Mouse (Mus musculus) spleen, adult 2 months (tissue): Measurements from ENCODE around the gene Zfp57. TPM values are rescaled to one million over a fixed set of nuclear protein-coding genes. Genes with fewer than 3 reads are reported as not detected.

Experiments
- DNase-seq, 2 experiments: peaks; one replicate each; pipeline versions ENCODE4 v3.0.0 to v3.0.0-alpha.2; 2012 to 2021; ENCODE audit warnings: low spot score in 2 of 2, low read depth in 1 of 2
- H3K27ac ChIP-seq: fragments of 200-500 bp; 2 replicates; pipeline ENCODE4 v1.5.1; 2012; ENCODE audit warnings: low read length, inconsistent platforms; ENCODE audit not compliant: insufficient read depth
- H3K27me3 ChIP-seq: fragments of 200-500 bp; 2 replicates; pipeline ENCODE4 v1.6.1; 2012; ENCODE audit warnings: mild to moderate bottlenecking, moderate library complexity, low read length, inconsistent platforms; ENCODE audit not compliant: control insufficient read depth, insufficient read depth
- H3K36me3 ChIP-seq: fragments of 200-500 bp; 2 replicates; pipeline ENCODE4 v1.6.1; 2012; ENCODE audit warnings: mild to moderate bottlenecking, low read length, inconsistent platforms; ENCODE audit not compliant: control insufficient read depth, insufficient read depth
- H3K4me1 ChIP-seq: fragments of 200-500 bp; 2 replicates; pipeline ENCODE4 v1.6.1; 2011; ENCODE audit warnings: inconsistent platforms; ENCODE audit not compliant: control insufficient read depth, insufficient read depth, insufficient read length
- H3K4me3 ChIP-seq: fragments of 200-500 bp; 2 replicates; pipeline ENCODE4 v1.5.1; 2011; ENCODE audit warnings: mild to moderate bottlenecking, inconsistent platforms; ENCODE audit not compliant: insufficient read depth, insufficient read length; ENCODE audit errors: extremely low read depth
- CTCF ChIP-seq: fragments of 200-500 bp; IDR thresholded peaks from 2 replicates; pipeline ENCODE4 v1.5.1; 2011; ENCODE audit warnings: mild to moderate bottlenecking, inconsistent platforms; ENCODE audit not compliant: insufficient read depth, insufficient read length, insufficient replicate concordance; ENCODE audit errors: extremely low read depth
- POLR2A ChIP-seq: fragments of 200-500 bp; IDR thresholded peaks from 2 replicates; pipeline ENCODE4 v1.6.1; 2011; ENCODE audit warnings: low read depth, low read length, inconsistent platforms
- WGBS: fragments of 180-500 bp; shearing (Covaris S2); methylation state at CpG from one replicate; pipeline ENCODE4 v1.1.7; 2018; 5-methylcytosine and 5-hydroxymethylcytosine counted together
- polyA plus RNA-seq: library from polyadenylated mRNA; depleted of rRNA; stranded (reverse); fragments of >200 nt; gene quantifications from 2 replicates; pipeline ENCODE4 v1.2.3, GENCODE M21; 2012; rRNA removed

Gene Zfp57
- polyA plus RNA-seq: 0.62 and 0.75 TPM in 2 replicates

DNA sequence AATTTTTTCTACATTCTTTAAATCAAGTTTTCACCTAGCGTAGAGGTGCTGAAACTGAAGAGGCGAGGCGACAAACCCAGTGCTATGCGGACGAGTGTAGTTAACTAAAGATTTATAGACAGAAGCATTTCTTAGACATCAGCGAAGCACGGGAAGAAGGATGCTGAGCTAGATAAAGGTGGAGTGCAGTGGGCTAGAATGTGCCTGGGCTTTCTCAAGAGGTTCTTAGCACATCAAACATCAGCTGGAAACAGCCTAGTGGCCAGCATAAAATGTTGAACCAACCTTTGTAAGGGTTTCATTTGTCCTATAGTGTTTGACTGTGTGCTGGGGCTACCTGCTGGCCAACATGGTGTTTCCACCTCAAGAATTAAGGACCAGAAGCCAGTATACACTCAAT lies at the start of gene Zfp57:
Zfp57 (plus strand) TSS at position 301 of the 400 bp plus-strand sequence.
- Histone ChIP-seq H3K36me3 (no peaks in the 10 kb centered on the region), H3K27ac (no peak within 1 kb of the TSS), H3K4me1 (peaks cover 2% of the 10 kb centered on the region), H3K27me3 (peaks cover 5% of the 10 kb centered on the region; the same call in 1 of the 2 replicates), H3K4me3 (no peak within 1 kb of the TSS)
- DNase-seq: no peak
- WGBS: 91% methylated on average over 7 of the region's 7 CpGs
- TF ChIP-seq POLR2A: no peak
- no peak for TF ChIP-seq CTCF

DNA sequence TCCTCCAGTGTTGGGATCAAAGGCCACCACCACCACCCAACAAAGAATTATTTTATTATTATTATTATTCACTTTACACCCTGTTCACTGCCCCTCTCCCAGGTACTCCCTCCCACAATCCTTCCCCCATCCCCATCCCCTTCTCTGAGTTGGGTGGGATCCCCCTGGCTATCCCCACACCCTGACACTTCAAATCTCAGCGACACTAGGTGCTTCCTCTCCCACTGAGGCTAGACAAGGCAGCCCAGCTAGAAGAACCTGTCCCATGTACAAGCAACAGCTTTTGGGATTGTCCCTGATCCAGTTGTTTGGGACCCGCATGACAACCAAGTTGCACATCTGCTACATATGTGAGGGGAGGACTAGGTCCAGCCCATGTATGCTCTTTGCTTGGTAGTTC lies 48.3 kb upstream of the Zfp57 start:
- Histone ChIP-seq H3K36me3 (peaks cover 13% of the 10 kb centered on the region), H3K4me3 (no peak overlapping the region), H3K4me1 (peaks cover 3% of the 10 kb centered on the region; the same call in 1 of the 2 replicates), H3K27ac (no peak overlapping the region), H3K27me3 (no peaks in the 10 kb centered on the region)
- TF ChIP-seq POLR2A: no peak
- TF ChIP-seq CTCF: no peak
- no peak for DNase-seq
- WGBS: 91% methylated on average over 2 of the region's 2 CpGs

DNA sequence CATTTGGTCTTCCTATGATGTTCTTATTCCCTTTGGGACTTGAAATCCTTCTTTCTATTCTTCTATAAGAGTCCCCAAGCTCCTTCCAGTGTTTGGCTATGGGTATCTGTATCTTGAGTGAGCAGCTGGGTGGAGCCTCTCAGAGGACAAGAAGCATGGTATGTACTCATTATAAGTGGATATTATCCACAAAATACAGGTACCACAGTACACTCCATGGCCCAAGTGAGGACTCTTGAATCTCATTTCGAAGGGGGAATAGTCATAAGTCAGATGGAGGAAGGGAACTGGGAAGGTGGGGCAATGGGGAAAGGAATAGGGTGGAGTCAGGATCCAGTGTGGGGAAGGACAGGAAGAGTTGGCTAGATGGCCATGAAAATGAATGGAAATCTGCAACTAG lies 47.9 kb upstream of the Zfp57 start:
- peaks cover 3% of the 10 kb centered on the region; the same call in 1 of the 2 replicates for H3K4me1 ChIP-seq
- WGBS: 87% methylated on average over 1 of the region's 1 CpGs
- no peak for DNase-seq
- H3K27me3 ChIP-seq: no peaks in the 10 kb centered on the region
- H3K27ac ChIP-seq: no peak overlapping the region
- peaks cover 13% of the 10 kb centered on the region for H3K36me3 ChIP-seq
- TF ChIP-seq POLR2A: no peak
- no peak for TF ChIP-seq CTCF
- H3K4me3 ChIP-seq: no peak overlapping the region

DNA sequence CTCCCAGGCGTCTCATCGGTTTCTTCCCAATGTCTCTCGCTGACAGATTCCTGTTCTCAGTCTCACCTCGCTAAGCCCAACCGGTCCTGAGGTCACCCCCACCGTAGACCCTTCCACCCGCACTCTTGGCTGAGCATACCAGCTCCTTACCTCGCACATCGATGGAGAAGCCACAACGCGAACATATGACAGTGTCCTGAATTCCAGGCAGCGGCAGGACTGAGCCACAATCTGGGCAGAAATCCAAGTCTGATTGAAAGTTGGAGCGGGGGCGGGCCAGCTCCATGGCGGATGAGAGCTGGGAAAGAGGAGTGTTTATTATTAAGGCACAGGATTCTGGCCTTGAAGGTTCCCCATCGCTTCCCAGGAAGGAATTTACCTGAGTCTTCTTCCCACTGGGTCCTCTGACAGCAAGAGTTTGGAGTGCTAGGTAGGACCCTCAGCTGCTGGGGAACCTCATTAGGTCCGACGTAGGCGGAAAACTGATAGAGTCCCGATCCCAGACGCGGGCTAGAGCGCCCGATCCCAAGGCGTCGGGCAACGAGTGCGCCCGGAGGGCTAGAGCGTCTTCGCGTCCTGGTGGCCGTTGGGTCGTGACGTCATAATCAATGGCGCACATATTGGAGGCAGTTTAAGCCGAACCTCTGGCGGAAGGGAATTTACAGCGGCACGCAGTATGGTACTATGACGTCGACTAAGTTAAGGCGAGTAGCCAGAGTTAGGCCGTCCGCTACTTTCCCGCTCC lies 42.8 kb upstream of the Zfp57 start, which contains the start of the genes Znrd1 and Znrd1as:
Znrd1 (minus strand) TSS at position 561 of the 745 bp plus-strand sequence.
Znrd1as (plus strand) TSS at position 594 of the 745 bp plus-strand sequence.
- peak; percentile 82 to 85 for DNase-seq
- H3K4me1 ChIP-seq: peaks cover 8% of the 10 kb centered on the region
- H3K27ac ChIP-seq: peak within 1 kb of the TSS; percentile 59
- H3K27me3 ChIP-seq: no peaks in the 10 kb centered on the region
- 2% methylated on average over 46 of the region's 46 CpGs for WGBS
- peak within 1 kb of the TSS; percentile 86 for H3K4me3 ChIP-seq
- TF ChIP-seq CTCF: no peak
- TF ChIP-seq POLR2A: no peak; the same call in 1 of the 2 replicates
- 0 out of 2 replicates have a peak, but pooled peaks cover 1% of the 10 kb centered on the region for H3K36me3 ChIP-seq

DNA sequence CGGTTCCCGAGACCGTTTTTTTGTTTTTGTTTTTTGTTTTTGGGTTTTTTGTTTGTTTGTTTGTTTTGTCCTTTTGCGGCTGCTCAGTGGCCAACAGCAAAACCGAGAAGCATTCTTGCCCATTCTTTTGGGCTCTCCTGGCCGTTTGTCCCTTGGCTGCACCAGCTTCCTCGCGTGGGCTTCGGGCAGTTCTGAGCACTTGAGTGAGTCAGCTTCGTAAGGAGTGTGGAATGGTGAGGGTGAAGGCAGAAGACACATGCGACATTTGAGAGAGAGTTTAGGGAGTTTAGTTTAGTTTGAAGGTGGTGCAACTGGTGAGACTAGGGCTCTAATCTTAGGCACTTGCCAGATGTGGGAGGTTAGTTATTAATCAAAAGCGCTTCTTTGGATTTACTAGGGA lies 42.1 kb upstream of the Zfp57 start:
- Histone ChIP-seq H3K4me1 (peaks cover 8% of the 10 kb centered on the region), H3K27me3 (no peaks in the 10 kb centered on the region), H3K36me3 (0 out of 2 replicates have a peak, but pooled peaks cover 1% of the 10 kb centered on the region), H3K27ac (no peak overlapping the region), H3K4me3 (peak overlapping the region; percentile 86)
- DNase-seq: no peak
- TF ChIP-seq POLR2A (no peak), CTCF (no peak)
- WGBS: 27% methylated on average over 12 of the region's 12 CpGs

DNA sequence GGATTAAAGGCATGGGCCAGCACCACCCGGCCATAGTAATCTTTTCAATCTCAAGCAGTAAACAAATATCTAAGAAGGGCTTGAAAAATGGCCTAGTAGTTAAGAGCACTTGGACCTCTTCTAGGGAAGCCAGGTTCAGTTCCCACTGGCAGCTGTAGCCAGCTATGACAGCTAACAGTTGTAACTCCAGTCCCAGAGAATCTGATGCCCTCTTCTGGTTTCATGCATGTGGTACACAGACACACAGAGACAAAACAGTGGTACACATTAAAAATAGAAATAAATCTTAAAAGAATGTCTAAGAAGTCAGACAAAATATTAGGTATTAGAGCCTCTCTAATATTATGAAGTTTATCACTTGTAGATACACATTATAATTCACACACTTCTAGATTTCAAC lies 39.8 kb upstream of the Zfp57 start:
- no peaks in the 10 kb centered on the region for H3K36me3 ChIP-seq
- DNase-seq: no peak
- no peak overlapping the region for H3K27ac ChIP-seq
- peaks cover 8% of the 10 kb centered on the region for H3K4me1 ChIP-seq
- no peak overlapping the region for H3K4me3 ChIP-seq
- TF ChIP-seq CTCF (no peak), POLR2A (no peak)
- 81% methylated on average over 1 of the region's 1 CpGs for WGBS
- no peaks in the 10 kb centered on the region for H3K27me3 ChIP-seq

DNA sequence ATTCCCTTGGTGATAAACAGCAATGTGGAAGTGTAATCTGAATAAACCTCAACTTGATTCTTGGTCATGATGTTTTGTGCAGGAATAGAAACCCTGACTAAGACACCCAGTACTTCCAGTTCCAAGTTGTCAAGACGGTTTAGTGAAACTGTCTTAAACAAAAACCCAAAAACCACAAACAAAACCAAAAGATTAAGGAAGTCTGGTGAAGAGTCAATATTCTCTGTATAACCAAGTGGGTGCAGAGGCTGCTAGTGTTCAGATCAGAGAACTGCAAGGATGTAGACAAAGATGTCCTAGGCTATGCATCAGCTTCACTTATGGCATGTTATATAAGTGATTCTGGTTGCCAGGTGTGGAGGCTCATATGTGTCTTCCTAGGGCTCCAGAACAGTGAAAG lies 34.1 kb upstream of the Zfp57 start:
- WGBS: 12% methylated on average over 1 of the region's 1 CpGs
- DNase-seq: no peak
- H3K4me3 ChIP-seq: no peak overlapping the region
- TF ChIP-seq CTCF (no peak), POLR2A (no peak)
- no peaks in the 10 kb centered on the region for H3K36me3 ChIP-seq
- no peak overlapping the region for H3K27ac ChIP-seq
- H3K27me3 ChIP-seq: no peaks in the 10 kb centered on the region
- H3K4me1 ChIP-seq: no peaks in the 10 kb centered on the region
